17 mouse cellular contexts compared by ENCODE assay signal in the genomic region with DNA sequence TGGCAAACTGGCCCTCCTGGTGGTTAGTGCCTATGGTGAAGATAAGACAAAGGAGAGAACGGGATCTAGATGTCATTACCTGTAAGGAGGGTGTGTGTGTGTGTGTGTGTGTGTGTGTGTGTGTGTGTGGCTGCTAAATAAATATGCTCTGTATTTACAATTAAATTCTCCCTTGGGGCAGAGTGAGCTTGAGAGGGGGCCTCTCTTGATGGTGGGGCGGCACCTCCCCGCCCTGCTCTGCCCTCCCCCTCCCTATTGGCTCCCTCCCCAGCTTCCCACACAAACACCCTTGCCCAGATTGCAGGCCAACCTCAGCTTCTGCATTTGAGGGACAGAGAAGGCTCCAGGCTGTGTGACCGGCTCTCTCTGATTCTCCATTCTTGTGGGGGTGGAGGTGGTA. TPM values are rescaled to one million over a fixed set of nuclear protein-coding genes. Genes with fewer than 3 reads are reported as not detected.
DNase-seq lines count a peak whose midpoint lies in the region; ATAC-seq and TF ChIP-seq lines count a peak whose summit lies in the region.
"Had no signal": no experiment of that assay in that cellular context is flagged by ENCODE, and none has a peak within 500 bp of the region (broad histone marks: within the 10 kb centered on the region; RNA-seq: fewer than 3 reads in every experiment).

No protein-coding gene starts in this region.

- ATAC-seq in intestine, embryonic 15.5 days: no peak
- no peak for ATAC-seq in intestine, embryonic 16.5 days
- no peak for ATAC-seq in lung, embryonic 15.5 days (ENCODE audit: borderline replicate concordance, extremely low read depth, low FRiP score, low TSS enrichment)
- no peak for ATAC-seq in stomach, embryonic 16.5 days (ENCODE audit: insufficient read depth, low FRiP score)
- ATAC-seq in forebrain, embryonic 16.5 days: no peak
- ATAC-seq: midbrain, embryonic 16.5 days had no signal

- no peak overlapping the region for H3K4me3 ChIP-seq in gastrocnemius, adult 2 months
- no peak overlapping the region for H3K4me3 ChIP-seq in intestine, embryonic 15.5 days (replicated peaks)
- H3K4me3 ChIP-seq in intestine, embryonic 16.5 days (ENCODE audit: low read length): no peak overlapping the region
- H3K4me3 ChIP-seq in lung, embryonic 15.5 days: peak overlapping the region; percentile 16; the same call in 1 of the 2 replicates
- H3K4me3 ChIP-seq in stomach, embryonic 16.5 days (replicated peaks; ENCODE audit: low read length): peak overlapping the region; percentile 71
- no peak overlapping the region for H3K4me3 ChIP-seq in forebrain, embryonic 16.5 days (replicated peaks; ENCODE audit: low read length)
- H3K4me3 ChIP-seq: hindbrain, embryonic 15.5 days; megakaryocyte, embryonic 14.5 days; neural tube, embryonic 12.5 days had no signal

- H3K36me3 ChIP-seq in intestine, embryonic 15.5 days: no peaks in the 10 kb centered on the region
- H3K36me3 ChIP-seq in intestine, embryonic 16.5 days (ENCODE audit: control insufficient read depth, insufficient read depth, low read length): no peaks in the 10 kb centered on the region
- no peaks in the 10 kb centered on the region for H3K36me3 ChIP-seq in lung, embryonic 15.5 days
- no peaks in the 10 kb centered on the region for H3K36me3 ChIP-seq in stomach, embryonic 16.5 days (ENCODE audit: control insufficient read depth, insufficient read depth, low read length)
- H3K36me3 ChIP-seq in forebrain, embryonic 16.5 days (ENCODE audit: control insufficient read depth, insufficient read depth): no peaks in the 10 kb centered on the region
- H3K36me3 ChIP-seq: hindbrain, embryonic 15.5 days; neural tube, embryonic 12.5 days had no signal

- TF ChIP-seq CTCF in gastrocnemius, adult 2 months (IDR thresholded peaks at IDR 0.05): no peak

- H3K9ac ChIP-seq in intestine, embryonic 15.5 days: no peak overlapping the region
- no peak overlapping the region for H3K9ac ChIP-seq in intestine, embryonic 16.5 days (ENCODE audit: low read depth, low read length)
- H3K9ac ChIP-seq in lung, embryonic 15.5 days: no peak overlapping the region
- 0 out of 2 replicates have a peak overlapping the region, but pooled peaks have one; percentile 36 for H3K9ac ChIP-seq in stomach, embryonic 16.5 days (ENCODE audit: low read length)
- H3K9ac ChIP-seq in forebrain, embryonic 16.5 days (replicated peaks; ENCODE audit: low read depth, low read length): no peak overlapping the region
- H3K9ac ChIP-seq: hindbrain, embryonic 15.5 days; liver, embryonic 14.5 days; neural tube, embryonic 12.5 days had no signal

- intact Hi-C loops in gastrocnemius, adult 2 months (cut with DNase I): no loop called here

- H3K27me3 ChIP-seq in intestine, embryonic 15.5 days (replicated peaks): no peaks in the 10 kb centered on the region
- no peaks in the 10 kb centered on the region; the same call in 1 of the 2 replicates for H3K27me3 ChIP-seq in intestine, embryonic 16.5 days (replicated peaks; ENCODE audit: control insufficient read depth, insufficient read depth, low read length)
- H3K27me3 ChIP-seq in lung, embryonic 15.5 days: no peaks in the 10 kb centered on the region
- no peaks in the 10 kb centered on the region for H3K27me3 ChIP-seq in stomach, embryonic 16.5 days (ENCODE audit: control insufficient read depth, insufficient read depth, low read length)
- H3K27me3 ChIP-seq in forebrain, embryonic 16.5 days (replicated peaks; ENCODE audit: control insufficient read depth, insufficient read depth, low read length): peaks cover 10% of the 10 kb centered on the region

- H3K4me1 ChIP-seq in intestine, embryonic 15.5 days (replicated peaks): peaks cover 15% of the 10 kb centered on the region
- peaks cover 16% of the 10 kb centered on the region for H3K4me1 ChIP-seq in intestine, embryonic 16.5 days (ENCODE audit: control insufficient read depth, insufficient read depth, low read length)
- peaks cover 33% of the 10 kb centered on the region for H3K4me1 ChIP-seq in lung, embryonic 15.5 days
- H3K4me1 ChIP-seq in stomach, embryonic 16.5 days (ENCODE audit: control insufficient read depth, insufficient read depth, low read length): peaks cover 13% of the 10 kb centered on the region
- H3K4me1 ChIP-seq in forebrain, embryonic 16.5 days (replicated peaks; ENCODE audit: control insufficient read depth, insufficient read depth, low read length): peaks cover 15% of the 10 kb centered on the region

- H3K4me2 ChIP-seq in intestine, embryonic 15.5 days (replicated peaks): 0 out of 2 replicates have a peak overlapping the region, but pooled peaks have one; percentile 7
- no peak overlapping the region for H3K4me2 ChIP-seq in intestine, embryonic 16.5 days (ENCODE audit: low read depth, low read length)
- H3K4me2 ChIP-seq in lung, embryonic 15.5 days: peak overlapping the region; percentile 81
- peak overlapping the region; percentile 86 for H3K4me2 ChIP-seq in stomach, embryonic 16.5 days (ENCODE audit: low read depth, low read length)
- no peak overlapping the region for H3K4me2 ChIP-seq in forebrain, embryonic 16.5 days (ENCODE audit: low read length)
- H3K4me2 ChIP-seq: hindbrain, embryonic 15.5 days; neural tube, embryonic 12.5 days had no signal

- 68% methylated on average over 4 of the region's 4 CpGs for WGBS in intestine, embryonic 15.5 days
- WGBS in intestine, embryonic 16.5 days: 51% methylated on average over 4 of the region's 4 CpGs
- WGBS in lung, embryonic 15.5 days: 56% methylated on average over 4 of the region's 4 CpGs
- 55% methylated on average over 4 of the region's 4 CpGs for WGBS in stomach, embryonic 16.5 days
- 68% methylated on average over 4 of the region's 4 CpGs for WGBS in forebrain, embryonic 16.5 days

- no peaks in the 10 kb centered on the region for H3K9me3 ChIP-seq in intestine, embryonic 15.5 days
- H3K9me3 ChIP-seq in intestine, embryonic 16.5 days (ENCODE audit: control insufficient read depth, low read length): no peaks in the 10 kb centered on the region
- H3K9me3 ChIP-seq in lung, embryonic 15.5 days: no peaks in the 10 kb centered on the region
- no peaks in the 10 kb centered on the region for H3K9me3 ChIP-seq in stomach, embryonic 16.5 days (replicated peaks; ENCODE audit: control insufficient read depth, low read length)
- no peaks in the 10 kb centered on the region for H3K9me3 ChIP-seq in forebrain, embryonic 16.5 days (ENCODE audit: control insufficient read depth, low read length)
- H3K9me3 ChIP-seq: hindbrain, embryonic 15.5 days; megakaryocyte, embryonic 14.5 days; neural tube, embryonic 12.5 days had no signal

- H3K27ac ChIP-seq in gastrocnemius, adult 2 months: peak overlapping the region; percentile 24; the same call in 1 of the 2 replicates
- H3K27ac ChIP-seq in intestine, embryonic 15.5 days: no peak overlapping the region
- H3K27ac ChIP-seq in intestine, embryonic 16.5 days (ENCODE audit: low read length): no peak overlapping the region
- peak overlapping the region; percentile 75 for H3K27ac ChIP-seq in lung, embryonic 15.5 days
- H3K27ac ChIP-seq in stomach, embryonic 16.5 days (ENCODE audit: low read length): peak overlapping the region; percentile 6; the same call in 1 of the 2 replicates
- H3K27ac ChIP-seq in forebrain, embryonic 16.5 days (ENCODE audit: low read length): no peak overlapping the region
- H3K27ac ChIP-seq: hindbrain, embryonic 15.5 days; liver, embryonic 14.5 days; neural tube, embryonic 12.5 days had no signal

- DNase-seq in gastrocnemius, adult 2 months: no peak
- DNase-seq in gastrocnemius, adult 8-10 months (ENCODE audit: low spot score in 2 of 2): no peak
- no peak for DNase-seq in thymus, postnatal 14 days
- DNase-seq: cerebellum, adult 9-11 months; kidney, adult 18-20 months; layer of hippocampus, postnatal 36 days; left cerebral cortex, postnatal 4 days had no signal

RNA-seq across cellular contexts. Expression of gene Emp2, which starts 1.8 kb away (rescaled TPM):
- 1 to 10 TPM; 4.2 to 6.7 TPM for total RNA-seq in gastrocnemius, adult 2 months (2021)
- 1 to 10 TPM; 3.0 to 4.8 (median 4.1) TPM for total RNA-seq in gastrocnemius, adult 8-10 months (2022)
- 20.0 and 20.3 TPM in 2 replicates for polyA plus RNA-seq in intestine, embryonic 15.5 days (2015; fragmentation: Nextera tagmentation; extraction: Ambion mirVana)
- polyA plus RNA-seq in intestine, embryonic 16.5 days (2015; fragmentation: Nextera tagmentation; extraction: Ambion mirVana): 18.5 and 19.3 TPM in 2 replicates
- polyA plus RNA-seq in lung, embryonic 15.5 days (2015; fragmentation: Nextera tagmentation; extraction: Ambion mirVana): 79.3 and 93.8 TPM in 2 replicates
- 83.5 and 110 TPM in 2 replicates for polyA plus RNA-seq in stomach, embryonic 16.5 days (2015; fragmentation: Nextera tagmentation; extraction: Ambion mirVana)
- 8.3 and 10.7 TPM in 2 replicates for polyA plus RNA-seq in forebrain, embryonic 16.5 days (2015; fragmentation: Nextera tagmentation; extraction: Ambion mirVana)

Comparison
In these comparisons a context has a peak if more than half of its experiments do, and no peak if none do; other contexts are left out.
1. H3K4me2 ChIP-seq: peak in intestine, embryonic 15.5 days (single experiment), lung, embryonic 15.5 days (single experiment) and stomach, embryonic 16.5 days (single experiment); none in intestine, embryonic 16.5 days (single experiment) and forebrain, embryonic 16.5 days (single experiment).
2. H3K27ac ChIP-seq: peak in gastrocnemius, adult 2 months (single experiment), lung, embryonic 15.5 days (single experiment) and stomach, embryonic 16.5 days (single experiment); none in intestine, embryonic 15.5 days (single experiment), intestine, embryonic 16.5 days (single experiment) and forebrain, embryonic 16.5 days (single experiment).
3. H3K4me3 ChIP-seq: peak in lung, embryonic 15.5 days (single experiment) and stomach, embryonic 16.5 days (single experiment); none in gastrocnemius, adult 2 months (single experiment), intestine, embryonic 15.5 days (single experiment), intestine, embryonic 16.5 days (single experiment) and forebrain, embryonic 16.5 days (single experiment).